Mouse (Mus musculus) layer of hippocampus, postnatal 25 days (tissue): ENCODE results near the gene Sult2a3. TPM values are rescaled to one million over a fixed set of nuclear protein-coding genes. Genes with fewer than 3 reads are reported as not detected.
"Not testable (repeated sequence)": the region's sequence is repeated elsewhere in the genome, so short reads cannot be mapped to it uniquely, and the experiment has no call there.

Experiments used
- DNase-seq, 2 experiments: peaks; one replicate each; pipeline ENCODE4 v3.0.0; 2022; ENCODE audit warnings: mixed read lengths in 2 of 2, low spot score in 1 of 2; ENCODE audit errors: extremely low spot score in 1 of 2
- total RNA-seq, 2 experiments: library from RNA; stranded (reverse); gene quantifications; 2 replicates each; pipeline ENCODE4 v1.2.3; 2021

The Sult2a3 gene
- total RNA-seq: not detected

DNA sequence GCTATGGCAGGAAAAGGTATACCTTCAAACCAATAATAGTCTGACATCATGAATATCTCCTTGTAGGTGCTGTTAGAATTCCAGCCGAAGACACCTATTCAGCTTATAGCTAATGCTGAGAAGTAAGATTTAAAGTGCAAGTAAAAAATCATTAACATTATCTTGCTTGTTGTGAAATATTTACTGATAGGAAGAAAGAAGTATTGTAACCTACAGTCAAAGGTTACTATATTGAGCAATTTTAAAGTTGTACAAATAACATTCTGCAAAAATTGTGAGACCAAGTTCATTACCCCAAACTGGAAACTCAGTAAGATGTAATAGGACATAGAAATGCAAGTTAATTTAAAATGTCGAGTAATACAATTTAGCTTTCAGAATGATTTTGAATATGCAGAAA lies at the start of gene Sult2a3:
Gene Sult2a3, minus strand, starts transcription at position 101 of the 400 bp plus-strand sequence.
- DNase-seq: no peak

DNA sequence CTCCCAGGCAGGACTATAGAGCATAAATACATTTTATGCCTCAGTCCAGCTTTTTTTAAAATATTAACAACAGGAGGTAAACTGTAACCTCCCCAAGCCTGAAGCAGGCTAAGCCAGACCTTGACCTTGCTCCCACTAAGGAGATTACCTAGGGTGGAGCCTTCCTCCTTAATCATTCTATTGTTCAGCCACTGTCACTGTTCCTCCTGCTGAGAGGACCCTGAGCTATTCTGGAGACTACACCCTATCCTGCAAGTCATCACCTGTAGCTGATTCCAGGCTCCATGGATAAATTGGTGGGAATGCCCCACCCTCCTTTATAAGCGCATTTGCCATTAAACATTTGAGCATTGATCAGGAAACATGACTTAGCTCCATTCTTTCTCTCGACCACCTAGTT lies 2.4 kb downstream of the Sult2a3 start:
- no peak for DNase-seq

DNA sequence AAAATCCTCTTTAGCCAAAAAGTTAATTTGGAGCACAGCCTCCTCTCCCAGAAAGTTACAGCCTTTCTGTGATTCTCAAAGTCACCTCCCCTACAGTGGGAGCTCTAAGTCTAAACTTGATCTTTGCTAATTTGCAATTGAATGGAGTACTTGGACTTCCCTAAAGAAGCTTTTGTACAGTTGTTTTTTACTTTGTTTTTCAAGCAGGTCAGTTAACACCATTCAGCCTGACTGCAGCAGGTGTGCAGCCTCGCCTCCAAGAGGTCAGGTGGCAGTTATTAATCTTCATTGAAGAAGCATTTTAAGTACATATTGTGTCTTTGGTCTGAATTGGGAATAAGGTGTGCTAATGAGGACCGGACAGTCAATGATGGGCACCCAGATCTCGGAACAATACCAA lies 3.0 kb downstream of the Sult2a3 start:
- DNase-seq: not testable (repeated sequence)

DNA sequence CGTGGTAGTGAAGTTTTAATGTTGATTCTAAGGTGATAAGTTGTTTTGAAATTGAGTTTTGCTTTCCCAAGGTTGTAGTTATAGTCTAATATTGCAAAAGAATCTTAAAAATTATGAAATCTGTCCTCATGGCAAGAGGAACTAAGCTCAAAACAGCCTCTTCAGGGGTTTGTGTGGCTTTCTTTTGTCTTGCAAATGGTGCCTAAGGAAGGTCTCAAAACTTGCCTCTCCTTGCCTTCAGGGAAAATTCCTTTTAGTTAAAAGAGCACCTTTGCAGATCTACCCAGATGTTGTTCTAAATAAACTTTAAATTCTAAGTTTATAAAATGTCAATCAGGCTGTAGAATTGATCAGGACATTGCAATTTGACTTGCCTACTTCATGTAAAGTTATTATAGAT lies 6.1 kb downstream of the Sult2a3 start:
- no peak for DNase-seq

DNA sequence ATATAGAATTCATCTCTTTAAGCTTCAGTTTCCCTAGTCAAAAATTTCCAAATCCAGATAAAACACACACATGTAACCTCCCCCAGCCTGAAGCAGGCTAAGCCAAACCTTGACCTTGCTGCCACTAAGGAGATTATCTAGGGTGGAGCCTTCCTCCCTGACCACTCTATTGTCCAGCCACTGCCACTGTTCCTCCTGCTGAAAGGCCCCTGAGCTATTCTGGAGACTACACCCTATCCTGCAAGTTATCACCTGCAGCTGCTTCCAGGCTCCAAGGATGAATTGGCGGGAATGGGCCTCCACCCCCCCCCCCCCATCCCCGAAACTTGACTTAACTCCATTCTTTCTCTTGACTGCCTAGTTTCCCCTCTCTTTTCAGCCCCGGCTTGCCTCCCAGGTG lies 8.4 kb downstream of the Sult2a3 start:
- not testable (repeated sequence) for DNase-seq

DNA sequence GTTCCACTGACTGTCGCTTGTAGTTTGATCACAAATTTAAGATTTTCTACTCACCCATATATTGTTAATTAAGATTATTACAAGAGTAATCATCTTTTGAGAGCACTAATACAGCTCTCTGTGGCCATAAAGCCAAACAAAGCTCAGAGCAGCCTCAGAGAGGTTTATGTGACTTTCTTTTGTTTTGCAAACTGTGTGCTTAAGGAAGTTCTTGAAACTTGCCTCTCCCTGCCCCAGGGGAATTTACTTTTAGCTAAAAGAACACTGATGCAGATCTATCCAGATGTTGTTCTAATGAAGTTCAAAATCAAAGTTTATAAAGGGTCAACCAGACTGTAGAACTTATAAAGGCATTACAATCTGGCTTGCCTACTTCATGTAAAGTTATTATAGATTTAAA lies 75.0 kb downstream of the Sult2a3 start:
- DNase-seq: not testable (repeated sequence)

DNA sequence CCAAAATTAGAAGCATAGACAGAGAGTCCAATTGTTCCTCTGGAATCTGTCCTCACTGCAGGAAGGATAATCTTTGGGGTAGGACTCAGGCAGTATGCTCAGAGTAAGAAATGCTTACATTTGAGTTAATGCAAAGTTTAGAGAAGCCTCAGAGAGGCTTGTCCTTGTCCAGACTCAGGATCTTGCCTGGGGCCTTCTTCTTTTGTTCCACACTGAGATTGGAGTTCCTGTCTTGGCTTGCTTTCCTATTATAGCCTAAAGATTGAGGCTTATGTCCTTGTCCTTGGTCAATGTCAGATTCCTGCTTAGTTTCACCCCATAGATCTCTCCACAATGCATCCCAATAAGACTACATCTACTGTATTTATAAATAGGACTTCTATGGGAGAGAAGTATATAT lies 92.0 kb downstream of the Sult2a3 start:
- not testable (repeated sequence) for DNase-seq

Other genes starting within 250 kb of the Sult2a3 start
- gene Sult2a4, start 133.4 kb downstream of the Sult2a3 start, total RNA-seq: not detected
- not detected for gene Sult2a6, start 131.8 kb upstream of the Sult2a3 start, total RNA-seq
- not detected for gene Obox8, start 210.5 kb upstream of the Sult2a3 start, total RNA-seq